Mouse (Mus musculus) stomach, embryonic 14.5 days (tissue): Measurements from ENCODE around the gene Mtrex. TPM values are rescaled to one million over a fixed set of nuclear protein-coding genes. Genes with fewer than 3 reads are reported as not detected.

Experiments used
- ATAC-seq: fragments of 200-750 bp; cut with Nextera tagmentation; 2 replicates; pipeline ENCODE4 v1.8.0; 2017; ENCODE audit warnings: low read depth, moderate TSS enrichment; ENCODE audit not compliant: insufficient number of reproducible peaks, insufficient read depth, low FRiP score
- H3K27ac ChIP-seq: fragments of 300-500 bp; sonication (generic); 2 replicates; pipeline ENCODE4 v1.5.1; 2014; ENCODE audit warnings: mild to moderate bottlenecking, low read length, moderate library complexity, mixed read lengths
- H3K27me3 ChIP-seq: fragments of 300-500 bp; sonication (generic); 2 replicates; pipeline ENCODE4 v1.6.1; 2014; ENCODE audit warnings: low read length, control low read depth, mixed read lengths; ENCODE audit not compliant: control insufficient read depth, insufficient read depth
- H3K36me3 ChIP-seq: fragments of 300-500 bp; sonication (generic); 2 replicates; pipeline ENCODE4 v1.6.1; 2014; ENCODE audit warnings: mild to moderate bottlenecking, control low read depth, low read length, moderate library complexity, mixed read lengths; ENCODE audit not compliant: control insufficient read depth, insufficient read depth
- H3K4me1 ChIP-seq: fragments of 300-500 bp; sonication (generic); 2 replicates; pipeline ENCODE4 v1.6.1; 2014; ENCODE audit warnings: low read length, control low read depth, mixed read lengths; ENCODE audit not compliant: control insufficient read depth, insufficient read depth
- H3K4me2 ChIP-seq: fragments of 300-500 bp; sonication (generic); replicated peaks from 2 replicates; pipeline ENCODE4 v1.6.1; 2014; ENCODE audit warnings: low read depth, low read length, control low read depth
- H3K4me3 ChIP-seq: fragments of 300-500 bp; sonication (generic); 2 replicates; pipeline ENCODE4 v1.5.1; 2014; ENCODE audit warnings: low read depth, low read length, control low read depth
- H3K9ac ChIP-seq: fragments of 300-500 bp; sonication (generic); replicated peaks from 2 replicates; pipeline ENCODE4 v1.6.1; 2014; ENCODE audit warnings: low read depth, mild to moderate bottlenecking, control low read depth, low read length, moderate library complexity, mixed read lengths
- H3K9me3 ChIP-seq: fragments of 300-500 bp; sonication (generic); 2 replicates; pipeline ENCODE4 v1.6.1; 2016; ENCODE audit warnings: low read depth, low read length, control low read depth; ENCODE audit not compliant: control insufficient read depth
- WGBS: fragments of 180-500 bp; shearing (Covaris S2); extraction: QIAGEN DNeasy Blood & Tissue Kit; methylation state at CpG from one replicate; pipeline ENCODE4 v1.1.7; 2014; 5-methylcytosine and 5-hydroxymethylcytosine counted together
- polyA plus RNA-seq: library from polyadenylated mRNA; unstranded; fragments of >200 nt; fragmentation: Nextera tagmentation; extraction: Ambion mirVana; gene quantifications from 2 replicates; pipeline ENCODE4 v1.2.1, GENCODE M21; 2014

Mtrex gene
- polyA plus RNA-seq, 1 experiment from 2014 or later, result 80.6 TPM

- WGBS, result 71% methylated on average over 20 of the region's 20 CpGs
- H3K4me2 ChIP-seq, result no peak overlapping the region
- no peaks in the 10 kb centered on the region for H3K9me3 ChIP-seq
- H3K4me3 ChIP-seq, result no peak overlapping the region
- H3K36me3 ChIP-seq, result no peaks in the 10 kb centered on the region
- no peak overlapping the region for H3K9ac ChIP-seq
- H3K27me3 ChIP-seq, result no peaks in the 10 kb centered on the region
- no peak overlapping the region for H3K27ac ChIP-seq
- ATAC-seq, result no peak
- H3K4me1 ChIP-seq, result peaks cover 3% of the 10 kb centered on the region; the same call in 1 of the 2 replicates
Observed at GRCm38 (mm10) chr13:112833253-112833894, 93.8 kb downstream of the Mtrex start.

GRCm38 (mm10) chr13:112832589-112832988 is 94.6 kb downstream of the Mtrex start:
- whole genome bisulfite sequencing, result 33% methylated on average over 2 of the region's 2 CpGs
- no peaks in the 10 kb centered on the region for H3K27me3 ChIP-seq
- no peak overlapping the region for H3K27ac ChIP-seq
- H3K9ac ChIP-seq, result no peak overlapping the region
- H3K9me3 ChIP-seq, result no peaks in the 10 kb centered on the region
- H3K4me2 ChIP-seq, result no peak overlapping the region
- H3K4me3 ChIP-seq, result no peak overlapping the region
- no peaks in the 10 kb centered on the region; the same call in 1 of the 2 replicates for H3K36me3 ChIP-seq
- no peak for ATAC-seq
- H3K4me1 ChIP-seq, result peaks cover 3% of the 10 kb centered on the region; the same call in 1 of the 2 replicates

- 83% methylated on average over 2 of the region's 2 CpGs for WGBS
Observed at GRCm38 (mm10) chr13:112829619-112830018, 97.6 kb downstream of the Mtrex start.

GRCm38 (mm10) chr13:112825479-112825878 is 101.7 kb downstream of the Mtrex start:
- Histone ChIP-seq H3K27me3 (no peaks in the 10 kb centered on the region), H3K36me3 (peaks cover 2% of the 10 kb centered on the region; the same call in 1 of the 2 replicates), H3K9ac (no peak overlapping the region), H3K4me2 (no peak overlapping the region), H3K9me3 (no peaks in the 10 kb centered on the region), H3K27ac (no peak overlapping the region), H3K4me3 (no peak overlapping the region), H3K4me1 (no peaks in the 10 kb centered on the region)
- WGBS, result 64% methylated on average over 6 of the region's 6 CpGs
- no peak for ATAC-seq

More at GRCm38 (mm10) chr13:112829619-112830018, 97.6 kb downstream of the Mtrex start:
- H3K27ac ChIP-seq, result no peak overlapping the region
- H3K4me1 ChIP-seq, result no peaks in the 10 kb centered on the region; the same call in 1 of the 2 replicates
- no peak overlapping the region for H3K4me3 ChIP-seq
- H3K4me2 ChIP-seq, result no peak overlapping the region
- H3K36me3 ChIP-seq, result peaks cover 2% of the 10 kb centered on the region; the same call in 1 of the 2 replicates
- ATAC-seq, result no peak
- no peaks in the 10 kb centered on the region for H3K27me3 ChIP-seq
- H3K9me3 ChIP-seq, result no peaks in the 10 kb centered on the region
- H3K9ac ChIP-seq, result no peak overlapping the region

GRCm38 (mm10) chr13:112823911-112824648 is 103.1 kb downstream of the Mtrex start:
- Histone ChIP-seq H3K9ac (no peak overlapping the region), H3K4me1 (no peaks in the 10 kb centered on the region; the same call in 1 of the 2 replicates), H3K9me3 (no peaks in the 10 kb centered on the region), H3K27me3 (no peaks in the 10 kb centered on the region), H3K4me3 (no peak overlapping the region), H3K36me3 (peaks cover 2% of the 10 kb centered on the region; the same call in 1 of the 2 replicates), H3K4me2 (no peak overlapping the region), H3K27ac (no peak overlapping the region)
- ATAC-seq, result no peak
- WGBS, result 87% methylated on average over 7 of the region's 8 CpGs

- Histone ChIP-seq H3K27ac (no peak overlapping the region), H3K9ac (no peak overlapping the region), H3K27me3 (no peaks in the 10 kb centered on the region), H3K9me3 (no peaks in the 10 kb centered on the region), H3K4me1 (peaks cover 6% of the 10 kb centered on the region; the same call in 1 of the 2 replicates), H3K4me2 (no peak overlapping the region), H3K4me3 (no peak overlapping the region), H3K36me3 (peaks cover 2% of the 10 kb centered on the region; the same call in 1 of the 2 replicates)
- 73% methylated on average over 6 of the region's 6 CpGs for WGBS
- no peak for ATAC-seq
Observed at GRCm38 (mm10) chr13:112823236-112823910, 103.8 kb downstream of the Mtrex start.

GRCm38 (mm10) chr13:112822413-112822812 is 104.8 kb downstream of the Mtrex start:
- Histone ChIP-seq H3K9ac (no peak overlapping the region), H3K9me3 (no peaks in the 10 kb centered on the region), H3K36me3 (peaks cover 2% of the 10 kb centered on the region; the same call in 1 of the 2 replicates), H3K4me3 (no peak overlapping the region), H3K27ac (no peak overlapping the region), H3K27me3 (no peaks in the 10 kb centered on the region), H3K4me1 (peaks cover 8% of the 10 kb centered on the region; the same call in 1 of the 2 replicates), H3K4me2 (no peak overlapping the region)
- ATAC-seq, result no peak
- WGBS, result 73% methylated on average over 3 of the region's 3 CpGs

GRCm38 (mm10) chr13:112818125-112818524 is 109.1 kb downstream of the Mtrex start:
- no peak overlapping the region for H3K4me2 ChIP-seq
- peaks cover 8% of the 10 kb centered on the region; the same call in 1 of the 2 replicates for H3K4me1 ChIP-seq
- H3K27ac ChIP-seq, result no peak overlapping the region
- 42% methylated on average over 3 of the region's 3 CpGs for WGBS
- ATAC-seq, result no peak
- peaks cover 3% of the 10 kb centered on the region; the same call in 1 of the 2 replicates for H3K36me3 ChIP-seq
- no peak overlapping the region for H3K4me3 ChIP-seq
- no peaks in the 10 kb centered on the region for H3K9me3 ChIP-seq
- H3K9ac ChIP-seq, result no peak overlapping the region
- H3K27me3 ChIP-seq, result no peaks in the 10 kb centered on the region
